Mouse (Mus musculus): ENCODE data around the gene Tenm1.

- TF ChIP-seq CTCF (IDR thresholded peaks at IDR 0.05) (no peak), EP300 (IDR thresholded peaks at IDR 0.05; ENCODE audit: insufficient read depth, low read depth, low read length) (no peak)
These were observed 728.6 kb downstream of the Tenm1 start for GRCm38 (mm10) chrX:42700291-42700690.

Data from heart, adult 2 months (tissue).